Mouse (Mus musculus) thymus, postnatal 14 days (tissue): ENCODE results near the gene Fastkd5.

Experiments used
- DNase-seq: peaks from one replicate; pipeline ENCODE4 v3.0.0; 2021

The Fastkd5 gene

DNA sequence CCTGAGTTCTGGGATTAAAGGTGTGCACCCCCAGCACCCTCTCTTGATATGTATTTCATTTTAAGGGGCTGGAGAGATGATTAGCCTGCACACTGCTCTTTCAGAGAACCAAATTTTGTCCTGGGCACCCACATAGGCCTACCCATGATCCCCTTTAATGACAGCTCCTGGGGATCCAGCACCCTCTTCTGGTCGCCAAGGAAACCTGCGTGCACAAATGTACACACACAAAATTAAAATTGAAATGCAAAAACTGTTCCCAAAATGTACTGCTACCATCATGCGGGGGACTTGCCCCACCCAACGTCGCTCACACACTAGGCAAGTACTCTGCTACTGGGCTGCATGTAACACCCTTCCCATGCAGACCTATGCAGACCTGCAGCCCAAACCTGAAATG lies 54.9 kb downstream of the Fastkd5 start:
- DNase-seq: no peak

DNA sequence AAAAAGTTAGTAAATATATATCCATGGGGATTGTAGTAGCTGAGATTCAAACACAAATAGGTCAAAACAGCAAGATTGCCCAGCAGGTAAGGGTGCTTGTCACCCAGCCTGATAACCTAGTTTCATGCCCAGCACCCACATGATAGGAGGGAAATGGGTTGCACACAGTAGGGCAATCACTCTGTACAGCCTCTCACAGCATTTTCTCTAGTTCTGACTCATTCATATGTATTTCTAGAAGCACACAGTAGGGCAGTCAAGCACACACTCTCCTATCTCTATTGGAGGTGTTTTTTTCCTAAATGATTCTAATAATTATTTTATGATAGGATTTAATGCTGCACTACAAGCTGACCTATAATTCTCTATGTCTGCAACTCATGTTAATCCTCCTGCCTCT lies 59.9 kb downstream of the Fastkd5 start:
- DNase-seq: no peak

- DNase-seq: no peak
Measured at GRCm38 (mm10) chr2:130568921-130569320, 60.9 kb downstream of the Fastkd5 start.

- DNase-seq: no peak
Measured at GRCm38 (mm10) chr2:130564983-130565382, 64.8 kb downstream of the Fastkd5 start.

GRCm38 (mm10) chr2:130564063-130564462 lies 65.8 kb downstream of the Fastkd5 start:
- no peak for DNase-seq
